ENCODE assay signal across 1 mouse cellular context in genomic region chr10:81198230-81198629, GRCm38 (mm10).
TF ChIP-seq lines count a peak whose summit lies in the region.

No protein-coding gene starts in this region.

TF ChIP-seq in CH12.LX, 34 proteins besides CTCF, POLR2A, EP300 and RAD21 (continued from another document):
- TF ChIP-seq JUN (IDR thresholded peaks at IDR 0.05; ENCODE audit: insufficient read depth, low read depth, low read length) (no peak), ZC3H11A (IDR thresholded peaks at IDR 0.05; ENCODE audit: low read depth, low read length) (peak; percentile 39), ETS1 (conservative IDR thresholded peaks at IDR 0.05; ENCODE audit: low read depth, low read length) (no peak), IRF4 (IDR thresholded peaks at IDR 0.05; ENCODE audit: low read depth, low read length) (0 out of 2 replicates have a peak, but pooled peaks have one; percentile 21), PAX5 (IDR thresholded peaks at IDR 0.05; ENCODE audit: low read length) (no peak), RCOR1 (conservative IDR thresholded peaks at IDR 0.05; ENCODE audit: low read depth, low read length) (no peak), USF2 (conservative IDR thresholded peaks at IDR 0.05; ENCODE audit: low read depth, low read length) (no peak), MEF2A (IDR thresholded peaks at IDR 0.05; ENCODE audit: borderline replicate concordance, low read depth, low read length) (peak; percentile 25; the same call in 1 of the 2 replicates), JUND (conservative IDR thresholded peaks at IDR 0.05; ENCODE audit: low read depth, low read length) (peak; percentile 48; the same call in 1 of the 2 replicates)
